Mouse (Mus musculus): Measurements from ENCODE around the gene Ttll7.

- TF ChIP-seq ZC3H11A (IDR thresholded peaks at IDR 0.05; ENCODE audit: low read depth, low read length) = no peak
- TF ChIP-seq CTCF (IDR thresholded peaks at IDR 0.05 in 2 of 3, conservative IDR thresholded peaks at IDR 0.05 in 1 of 3; ENCODE audit: control insufficient read depth in 1 of 3, insufficient read depth in 1 of 3, low read depth in 2 of 3, low read length in 3 of 3, poor library complexity in 1 of 3, severe bottlenecking in 1 of 3) = no peak
- no peak for TF ChIP-seq EP300 (IDR thresholded peaks at IDR 0.05; ENCODE audit: low read depth in 1 of 2, low read length in 2 of 2)
- no peak for TF ChIP-seq POLR2AphosphoS2 (IDR thresholded peaks at IDR 0.05; ENCODE audit: low read length)
Measured at GRCm38 (mm10) chr3:146939391-146940250, 87.5 kb downstream of the Ttll7 start.
